Mouse (Mus musculus) right cerebral cortex, postnatal 14 days (tissue): ENCODE measurements around the gene Eif3a.

ENCODE experiments used
- DNase-seq: peaks from one replicate; pipeline ENCODE4 v3.0.0; 2022

Gene Eif3a

DNA sequence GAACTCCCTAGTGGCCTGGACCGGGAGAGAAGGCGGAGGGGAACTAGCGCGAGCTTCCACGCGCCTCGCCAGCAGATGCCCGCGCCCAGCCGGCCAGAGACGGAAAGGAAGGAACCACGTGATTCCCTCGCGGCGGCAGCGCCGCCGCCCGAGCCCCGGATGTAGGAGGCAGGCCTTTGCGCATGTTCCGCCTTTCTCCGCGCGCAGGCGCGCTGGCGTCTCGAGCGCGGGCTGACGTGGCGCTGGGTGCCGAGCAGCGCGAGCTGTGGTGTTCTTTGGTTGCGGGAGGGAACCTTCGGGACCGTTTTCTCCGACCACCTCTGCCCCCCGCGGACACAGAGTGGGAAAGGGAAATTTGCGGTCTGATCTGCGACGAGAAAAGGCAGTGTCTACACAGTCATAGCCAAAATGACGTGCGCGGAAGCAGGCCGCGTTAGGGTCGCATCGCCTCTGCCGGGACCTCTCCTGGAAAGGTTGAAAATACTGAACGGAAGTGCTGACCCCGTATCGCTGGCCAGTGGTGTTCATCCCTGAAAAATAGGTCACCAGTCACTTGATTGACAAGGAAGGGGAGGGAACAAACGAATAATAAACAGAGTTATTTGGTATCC, at the start of gene Eif3a:
TSS of gene Eif3a (minus strand) at position 108 of the 611 bp plus-strand sequence.
- DNase-seq = peak; percentile 96

DNA sequence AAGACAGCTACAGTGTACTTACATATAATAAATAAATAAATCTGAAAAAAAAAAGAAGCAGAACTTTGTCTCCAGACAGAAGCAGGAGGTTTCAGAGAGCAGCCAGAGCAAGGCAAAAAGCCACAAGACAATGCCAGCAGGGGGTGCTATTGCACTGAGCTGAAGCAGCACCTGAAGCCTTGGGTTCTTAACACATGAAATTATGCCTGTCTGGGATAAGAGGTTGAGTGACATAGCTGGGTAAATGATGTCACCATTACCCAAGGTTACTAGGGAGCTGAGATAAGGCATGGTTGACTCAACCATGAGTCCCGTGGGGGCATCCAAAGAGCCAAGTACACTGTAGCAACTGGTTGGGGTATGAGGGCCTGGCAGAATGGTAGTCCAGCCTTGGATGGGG, 47.3 kb upstream of the Eif3a start:
- peak; percentile 71 for DNase-seq

DNA sequence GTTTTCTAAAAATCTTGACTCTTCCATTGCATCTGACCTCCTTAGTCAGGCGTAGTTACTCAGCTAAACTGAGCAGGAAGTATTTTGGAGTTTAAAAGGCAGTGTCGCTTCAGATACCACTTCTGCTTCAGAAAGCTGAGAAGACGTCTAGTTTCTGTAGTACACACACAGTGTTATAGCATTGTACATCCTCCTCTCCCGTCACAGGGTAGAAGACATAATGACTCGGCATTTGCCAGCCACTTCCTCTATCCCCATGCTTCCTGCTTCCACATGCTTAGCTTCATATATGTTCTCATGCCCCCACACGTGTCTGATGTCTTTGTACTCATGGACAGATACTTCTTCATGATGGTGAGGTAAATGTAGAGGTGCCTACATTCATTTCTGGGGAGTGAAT, 28.2 kb upstream of the Eif3a start:
- no peak for DNase-seq

DNA sequence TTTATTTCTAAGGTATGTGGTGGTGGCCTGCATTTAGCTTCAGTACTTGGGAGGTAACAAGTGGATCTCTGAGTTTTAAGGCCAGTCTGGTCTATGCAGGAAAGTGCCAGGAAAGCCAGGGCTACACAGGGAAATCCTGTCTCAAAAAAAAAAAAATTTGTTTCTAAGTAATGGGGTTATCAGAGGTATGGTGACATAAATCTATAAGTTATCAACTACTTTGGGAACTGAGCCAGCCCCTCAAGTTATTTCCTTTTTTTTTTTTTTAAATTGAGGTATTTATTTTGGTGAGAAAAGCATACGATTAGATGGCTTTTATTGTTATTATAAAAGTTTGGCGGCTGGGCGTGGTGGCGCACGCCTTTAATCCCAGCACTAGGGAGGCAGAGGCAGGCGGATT, 22.7 kb upstream of the Eif3a start:
- no peak for DNase-seq

DNA sequence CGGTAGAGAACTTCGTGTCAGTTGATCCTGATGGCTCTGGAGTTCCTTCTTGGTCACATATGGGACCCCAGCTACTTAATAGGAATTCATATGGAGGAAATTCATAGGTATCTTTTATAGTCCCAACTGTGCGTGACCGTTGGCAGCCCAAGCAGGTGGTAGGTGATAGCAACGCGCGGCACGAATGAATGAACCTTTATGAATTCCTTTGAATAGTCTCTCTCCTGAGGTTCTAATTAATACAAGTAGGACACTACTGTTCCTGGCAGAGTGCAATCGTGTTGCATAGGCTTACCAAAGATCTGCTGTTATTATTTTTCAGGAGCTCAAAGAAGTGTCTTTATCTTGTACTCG, 21.6 kb upstream of the Eif3a start:
- no peak for DNase-seq

DNA sequence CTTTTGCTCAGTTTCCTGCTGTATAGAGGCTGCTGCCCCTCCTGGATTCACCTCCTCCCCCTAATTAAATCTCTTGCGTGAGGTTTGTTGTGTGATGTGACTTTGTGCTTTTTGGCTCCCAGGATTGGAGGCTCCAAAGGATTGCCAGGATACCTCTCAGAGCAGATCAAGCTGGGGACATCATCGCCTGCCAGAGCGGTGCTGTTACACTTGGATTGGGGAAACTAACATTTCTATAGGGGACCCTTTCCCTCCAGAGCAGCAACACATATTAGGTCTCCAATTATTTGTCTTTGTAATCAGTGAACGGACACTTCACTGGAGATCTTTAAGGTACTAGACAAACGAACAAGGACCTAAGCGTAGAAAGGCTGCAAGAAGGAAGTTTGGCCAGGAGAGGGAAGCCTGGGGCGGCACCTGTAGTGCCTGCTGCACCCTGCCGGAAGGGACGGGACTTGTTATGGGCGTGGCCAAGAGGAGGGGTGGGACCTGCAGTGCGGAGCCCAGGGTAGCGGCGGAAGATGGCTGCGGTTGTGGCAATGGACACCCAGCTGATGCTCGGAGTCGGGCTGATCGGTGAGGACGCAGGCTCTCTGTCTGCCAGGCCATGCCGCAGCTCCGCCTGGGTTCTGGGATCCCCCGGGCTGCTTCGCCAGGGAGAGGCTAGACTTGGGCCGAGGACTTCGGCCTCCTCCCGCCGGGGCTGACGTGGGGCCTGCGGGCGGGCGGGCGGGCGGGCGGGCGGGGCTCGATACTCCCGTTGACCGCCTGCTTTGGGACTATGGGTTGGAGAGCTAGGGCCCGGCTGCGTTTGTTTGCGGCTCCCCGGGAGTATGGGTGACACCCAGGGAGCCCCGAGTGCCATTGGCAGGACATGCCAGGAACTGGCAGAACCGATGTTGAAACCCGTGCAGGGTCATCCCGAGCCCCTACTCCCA, 20.9 kb upstream of the Eif3a start, which contains the start of gene Fam45a:
TSS of gene Fam45a (plus strand) at position 488 of the 938 bp plus-strand sequence.
- DNase-seq = peak; percentile 90

DNA sequence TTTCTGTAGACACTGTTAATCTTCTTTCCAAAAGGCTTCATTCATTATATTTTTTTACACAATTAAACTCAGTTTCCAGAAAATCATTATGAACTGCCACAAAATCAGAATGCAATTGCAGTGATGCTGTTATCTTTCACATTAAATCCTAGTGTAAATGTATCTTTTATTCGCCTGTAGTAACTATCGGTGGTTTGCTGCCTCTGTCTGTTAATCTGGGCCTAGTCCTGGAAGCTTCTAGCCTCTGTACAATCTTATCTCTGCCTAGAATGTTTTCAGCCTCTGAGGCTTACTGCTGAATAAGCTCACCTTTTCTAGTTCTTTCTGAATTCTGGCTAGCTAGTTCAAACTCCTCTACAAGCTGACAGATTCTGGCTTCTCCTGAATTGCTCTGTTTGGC, 19.5 kb upstream of the Eif3a start:
- DNase-seq = no peak

DNA sequence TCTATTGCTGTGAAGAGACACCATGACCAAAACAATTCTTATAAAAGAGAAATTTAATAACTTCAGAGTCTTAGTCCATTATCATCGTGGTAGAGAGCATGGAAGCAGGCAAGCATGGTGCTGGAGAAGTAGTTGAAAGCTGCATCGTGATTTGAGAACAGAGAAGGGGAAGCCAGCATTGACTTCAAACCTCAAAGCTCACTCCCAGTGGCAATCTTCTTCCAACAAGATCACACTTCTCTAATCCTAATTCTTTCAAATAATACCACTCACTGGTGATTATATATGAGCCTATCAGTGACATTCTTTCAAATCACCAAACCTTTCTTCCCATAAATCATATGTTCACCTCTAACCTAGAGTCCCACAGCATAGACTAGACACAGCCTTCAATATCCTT, 14.4 kb upstream of the Eif3a start:
- DNase-seq = no peak

DNA sequence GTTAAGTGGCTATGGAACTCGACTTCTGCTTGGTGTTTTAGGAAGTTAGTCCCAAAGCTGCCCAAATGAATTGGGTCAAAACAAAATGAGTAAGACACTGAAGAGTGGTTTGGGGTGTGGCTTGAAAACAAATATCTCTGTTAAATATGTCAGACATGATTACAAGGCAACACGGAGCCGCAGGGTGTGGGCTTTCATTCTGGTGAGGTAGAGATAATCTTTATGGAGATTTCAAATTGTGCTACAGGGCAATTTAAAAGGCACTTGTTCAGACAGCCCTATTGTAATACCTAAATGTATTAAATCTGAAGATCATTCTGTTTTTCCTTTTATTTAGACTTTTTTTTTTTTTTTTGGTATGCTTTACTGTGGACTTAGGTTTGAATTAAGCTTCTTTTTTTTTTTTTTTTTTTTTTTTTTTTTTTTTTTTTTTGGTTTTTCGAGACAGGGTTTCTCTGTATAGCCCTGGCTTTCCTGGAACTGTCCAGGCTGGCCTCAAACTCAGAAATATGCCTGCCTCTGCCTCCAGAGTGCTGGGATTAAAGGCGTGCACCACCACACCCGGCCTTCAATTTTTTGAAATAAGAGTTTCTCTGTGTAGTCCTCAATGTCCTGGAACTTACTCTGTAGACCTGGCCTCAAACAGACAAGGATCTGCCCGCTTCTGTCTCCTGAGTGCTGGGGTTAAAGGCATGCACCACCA, 9.6 kb upstream of the Eif3a start:
- DNase-seq = no peak

DNA sequence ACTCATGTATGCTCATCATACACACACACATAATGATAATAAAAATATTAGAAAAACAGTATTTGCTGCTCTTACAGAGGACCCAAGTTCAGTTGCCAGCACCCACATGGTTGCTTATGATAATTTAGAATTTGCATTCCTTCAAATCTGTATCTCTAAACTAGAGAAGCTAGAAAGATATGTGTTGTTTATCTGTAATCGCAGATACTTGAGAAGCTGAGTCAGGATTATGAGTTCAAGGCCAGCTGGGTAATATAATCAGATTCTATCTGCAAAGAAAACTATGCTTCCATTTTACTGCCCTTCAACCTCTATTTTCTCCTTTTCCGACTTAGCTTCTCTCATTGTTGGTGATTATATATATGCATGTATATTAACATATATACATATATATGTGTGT, 7.0 kb upstream of the Eif3a start:
- no peak for DNase-seq

DNA sequence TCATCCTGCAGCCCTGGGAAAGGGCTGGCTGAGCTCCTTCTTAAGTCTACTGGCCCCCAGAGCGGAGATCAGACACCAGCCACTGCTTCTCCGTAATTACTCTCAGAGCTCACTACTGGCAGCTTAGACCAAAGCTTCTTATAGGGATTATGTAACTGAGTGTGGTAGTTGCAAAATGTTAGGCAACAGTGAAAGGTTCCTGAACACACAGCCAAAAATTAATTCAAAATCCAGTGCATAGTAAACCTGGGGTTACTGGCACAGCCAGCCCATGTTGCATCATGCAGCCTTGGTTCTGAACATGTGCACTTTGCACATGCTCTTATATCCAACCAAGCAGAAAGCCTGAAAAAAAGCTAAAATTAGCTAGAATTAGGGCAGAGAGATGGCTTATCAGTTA, 4.8 kb upstream of the Eif3a start:
- no peak for DNase-seq

DNA sequence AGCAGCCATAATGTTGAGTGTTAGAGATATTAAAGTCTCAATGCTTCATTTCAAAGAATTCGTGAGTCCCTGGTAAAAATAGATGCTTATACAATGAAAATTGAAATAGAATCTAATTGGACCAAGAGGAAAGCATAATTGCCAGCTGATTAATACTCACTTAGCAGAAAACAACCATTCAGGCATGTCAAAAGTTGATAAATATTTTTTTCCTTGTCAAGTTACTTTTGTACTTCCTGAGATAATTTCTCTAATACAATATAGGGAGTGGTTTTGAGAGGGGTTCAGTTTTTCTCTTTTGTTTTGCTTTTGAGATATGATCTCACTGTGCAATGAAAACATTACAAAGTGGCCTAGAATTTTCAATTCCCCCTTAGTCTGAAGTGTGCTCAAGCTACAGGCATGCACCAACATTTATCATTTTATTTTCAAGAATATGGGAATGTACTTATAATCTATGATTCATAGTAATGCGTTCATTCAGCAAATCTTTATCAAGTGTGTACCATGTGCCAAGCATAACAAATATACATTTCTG, 2.8 kb upstream of the Eif3a start:
- no peak for DNase-seq

DNA sequence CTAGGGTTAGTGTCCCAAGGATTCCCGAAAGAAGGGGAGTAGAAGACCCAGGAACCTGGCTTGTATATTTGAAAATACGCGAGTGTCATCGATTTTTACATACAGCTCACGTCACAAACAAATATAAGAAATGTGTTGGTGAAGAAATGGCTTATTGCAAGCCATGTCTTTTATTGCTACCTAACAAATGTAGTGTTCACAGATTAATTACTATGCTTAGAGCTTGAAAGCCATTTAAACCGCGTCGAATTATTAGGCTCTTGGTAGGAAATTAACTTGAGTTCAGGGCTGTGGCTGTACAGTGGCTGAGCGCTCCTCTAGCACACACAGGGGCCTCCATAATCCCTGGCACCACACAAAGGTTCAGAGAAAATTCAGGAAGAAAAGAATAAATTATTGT, 706 bp upstream of the Eif3a start:
- no peak for DNase-seq

DNA sequence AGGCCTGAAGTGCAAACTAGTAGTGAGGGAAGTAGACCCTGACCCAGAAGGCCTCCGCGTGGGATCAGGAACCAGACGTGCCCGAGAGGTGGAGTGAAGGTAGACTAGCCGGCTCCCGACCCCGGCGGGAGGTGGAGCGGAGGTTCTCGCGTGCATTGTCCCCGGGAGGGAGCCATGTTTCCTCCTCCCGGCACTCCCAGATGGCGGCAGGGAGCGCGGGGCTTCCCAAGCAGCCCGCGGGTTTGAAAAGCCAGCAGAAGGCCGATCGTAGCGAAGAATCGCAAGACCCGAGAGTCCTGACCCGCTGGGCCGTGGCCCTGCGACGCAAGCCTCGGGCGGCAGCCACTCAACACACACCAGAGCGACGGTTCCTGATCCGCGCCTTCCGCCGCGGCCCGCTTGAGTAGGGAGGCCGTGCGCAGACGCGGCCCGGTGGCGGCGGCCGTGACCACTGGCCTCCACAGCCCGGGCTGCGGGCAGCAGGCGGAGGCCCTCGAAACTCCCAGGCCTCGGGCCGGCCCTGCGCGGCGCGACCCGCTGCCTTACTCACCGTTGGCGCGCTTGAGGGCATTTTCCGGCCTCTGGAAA, 445 bp downstream of the Eif3a start:
- peak; percentile 57 for DNase-seq

DNA sequence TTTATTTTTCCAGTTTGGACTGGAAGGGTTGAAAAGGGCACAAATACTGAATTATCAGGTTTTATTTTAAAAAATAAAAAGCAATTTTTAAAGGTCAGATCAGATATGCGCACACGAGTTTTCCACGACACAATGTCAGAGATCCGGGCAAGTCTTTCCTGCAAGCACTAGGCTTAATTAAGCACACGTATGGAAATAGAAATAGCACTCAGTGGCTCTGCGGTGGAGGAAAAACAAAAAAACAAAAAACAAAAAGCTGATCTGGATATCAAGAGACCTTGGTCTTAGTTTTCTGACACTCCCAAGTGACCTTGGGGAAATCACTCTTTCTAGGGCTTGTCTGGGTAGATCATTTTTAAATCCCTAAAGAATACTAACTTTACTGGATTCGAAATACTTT, 1.0 kb downstream of the Eif3a start:
- DNase-seq = no peak

DNA sequence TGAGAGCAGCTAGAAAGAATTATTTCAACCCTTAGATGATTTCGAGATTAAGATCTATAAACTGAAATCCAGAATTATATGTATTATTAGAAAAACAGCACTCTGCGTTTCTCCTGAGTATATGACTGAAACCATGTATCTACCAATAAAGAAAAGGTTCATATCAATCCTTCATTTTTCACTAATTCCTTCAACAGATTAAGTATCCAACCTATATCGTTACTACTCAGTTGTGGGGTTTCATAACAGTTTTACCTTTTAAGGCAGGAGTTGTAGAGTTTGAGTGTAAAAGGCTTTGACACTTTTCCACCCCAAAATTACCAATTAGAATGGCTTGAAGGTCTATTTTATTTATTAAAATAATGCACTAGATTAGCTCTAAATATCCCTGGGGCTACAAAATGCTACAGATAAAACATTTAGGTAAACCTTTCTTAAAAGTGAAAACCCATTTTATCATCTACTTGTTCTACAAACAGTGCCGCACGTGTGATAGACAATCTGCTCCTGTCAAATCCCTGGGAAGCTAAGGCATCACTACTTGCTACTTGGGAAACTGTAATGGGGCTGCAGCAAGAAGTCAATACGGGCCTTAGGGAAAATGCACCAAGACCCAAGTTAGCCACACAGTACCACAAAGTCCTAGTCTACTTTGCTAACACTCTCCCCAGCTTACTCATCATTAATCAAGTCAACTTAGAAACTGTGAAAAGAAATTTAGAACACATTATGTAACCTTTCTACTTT, 2.1 kb downstream of the Eif3a start:
- no peak for DNase-seq

DNA sequence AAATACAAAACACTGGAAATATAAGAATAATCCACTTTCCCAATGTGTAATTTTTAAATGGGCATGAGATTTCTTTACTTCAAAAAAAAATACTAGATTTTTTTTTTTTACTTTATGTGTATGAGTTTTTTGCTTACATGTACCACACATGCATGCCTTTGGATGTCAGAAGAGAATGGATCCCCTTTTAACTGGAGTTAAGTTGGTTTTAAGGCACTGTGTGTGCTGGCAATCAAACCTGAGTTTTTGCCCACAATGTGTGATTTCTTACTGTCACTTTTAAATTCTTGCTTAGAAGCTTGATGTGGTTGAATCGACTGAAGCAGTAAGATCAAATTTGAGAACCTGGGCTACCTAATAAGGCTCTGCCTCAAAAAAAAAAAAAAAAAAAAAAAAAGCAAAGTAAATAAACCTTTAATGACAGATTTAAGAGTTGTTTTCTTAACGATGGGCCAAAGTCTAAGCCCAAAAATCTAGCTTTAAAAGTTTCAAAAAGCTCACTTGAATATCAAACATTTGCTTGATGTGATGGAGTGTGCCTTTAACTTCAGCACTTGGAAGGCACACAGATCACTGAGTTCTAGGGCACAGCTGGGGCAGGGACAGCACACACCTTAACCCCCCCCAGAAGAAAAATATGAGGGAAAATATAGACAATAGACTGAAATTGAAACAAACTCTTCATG, 2.9 kb downstream of the Eif3a start:
- DNase-seq = no peak

DNA sequence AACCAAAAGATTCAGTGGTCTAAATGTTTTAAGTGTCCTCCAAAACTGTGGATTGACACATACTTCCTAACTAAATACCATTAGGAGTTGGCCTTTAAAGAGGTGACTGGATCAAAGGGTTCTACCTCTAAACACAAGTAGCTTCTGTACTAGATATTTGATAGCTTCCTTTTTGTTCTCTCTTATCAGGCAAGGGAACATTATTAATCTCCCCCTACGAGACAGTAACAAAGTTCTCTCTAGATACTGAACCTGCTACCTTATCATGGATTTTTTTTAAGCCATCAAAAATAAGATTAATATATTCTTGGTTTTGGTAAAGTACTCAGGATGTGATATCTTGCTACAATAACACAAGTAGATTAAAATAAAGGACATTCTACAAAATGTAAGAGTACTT, 5.7 kb downstream of the Eif3a start:
- no peak for DNase-seq

DNA sequence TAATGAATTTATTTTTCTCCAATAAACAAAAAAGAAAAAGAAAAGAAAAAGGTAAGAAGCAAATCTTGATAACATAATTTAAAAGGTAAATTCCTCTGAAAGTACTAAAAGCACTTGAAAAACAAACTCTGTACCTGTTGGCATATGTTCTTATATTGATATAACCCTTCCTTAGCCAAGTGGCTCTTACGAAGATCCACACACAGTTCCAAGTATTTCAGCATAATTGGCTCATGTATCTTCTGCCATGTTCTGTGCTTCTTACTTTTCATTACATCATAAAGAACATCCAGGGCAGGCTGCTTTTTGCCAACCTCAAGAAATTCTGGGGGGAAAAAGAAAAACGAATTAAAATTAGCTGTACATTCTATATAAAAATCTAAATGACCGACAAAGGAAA, 8.4 kb downstream of the Eif3a start:
- DNase-seq = no peak

DNA sequence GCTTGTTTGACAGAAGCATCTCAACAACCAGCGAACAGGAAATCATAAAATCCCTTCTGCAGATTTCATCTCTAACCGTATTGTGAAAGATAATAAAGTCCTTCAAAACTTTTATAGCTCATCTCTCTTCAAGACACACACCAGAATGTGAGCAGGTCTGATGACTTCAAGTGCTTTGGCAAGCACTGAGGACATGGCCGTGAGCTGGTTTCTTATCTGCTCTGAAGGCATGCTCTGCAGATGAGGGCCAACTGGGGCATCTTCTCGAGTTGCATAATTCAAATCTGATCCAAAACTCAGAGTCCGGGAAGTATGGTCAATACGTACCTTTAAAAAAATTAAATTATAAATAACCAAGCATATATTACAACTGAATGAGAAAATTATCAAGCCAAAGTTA, 17.1 kb downstream of the Eif3a start:
- no peak for DNase-seq

DNA sequence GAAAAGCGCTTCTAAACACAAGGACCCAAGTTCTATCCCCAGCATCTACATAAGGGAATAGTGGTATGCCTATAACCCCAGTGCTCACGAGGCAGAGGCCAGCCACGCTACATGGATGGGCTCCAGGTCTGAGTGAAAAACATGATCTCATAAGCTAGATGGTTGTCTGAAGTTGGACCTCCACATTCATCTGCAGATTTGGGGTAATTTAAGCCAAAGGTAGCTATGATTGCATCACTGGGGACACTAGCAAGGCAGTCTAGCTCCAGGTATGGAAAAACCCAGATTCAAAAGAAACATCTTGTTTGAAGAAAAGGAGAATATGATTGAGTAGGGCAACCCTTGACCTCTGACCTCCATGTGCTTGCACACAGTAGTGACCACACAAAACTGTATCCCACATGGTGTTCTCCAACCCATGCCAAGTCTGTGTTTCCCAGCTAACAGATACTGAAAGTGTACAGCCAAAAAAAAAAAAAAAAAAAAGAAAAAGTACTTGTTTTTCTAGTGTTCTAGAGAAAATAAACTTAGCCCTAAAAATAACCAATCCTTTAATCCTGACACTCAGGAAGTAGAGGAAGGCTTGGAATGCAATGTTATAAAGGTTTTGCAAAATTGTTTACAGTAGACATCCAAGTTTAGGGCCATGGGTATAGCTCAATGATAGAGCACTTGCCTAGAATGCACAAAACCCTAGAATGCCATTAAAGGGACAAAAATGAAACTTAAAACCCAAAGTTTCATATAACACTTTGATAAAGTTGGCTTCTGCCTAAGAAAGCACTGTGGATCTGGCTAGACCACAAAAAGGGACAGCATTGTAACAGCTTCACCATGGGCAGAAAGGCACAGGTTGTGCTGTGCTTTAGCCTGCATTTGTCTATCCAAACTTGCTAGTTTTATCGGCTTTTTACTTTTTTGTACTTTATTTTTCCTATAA, 31.3 kb downstream of the Eif3a start:
- no peak for DNase-seq
